Mouse (Mus musculus) right cerebral cortex, adult 18-20 months (tissue): Measurements from ENCODE around the gene RPS10-NUDT3.
"Not testable (repeated sequence)": the region's sequence is repeated elsewhere in the genome, so short reads cannot be mapped to it uniquely, and the experiment has no call there.

Source experiments
- DNase-seq: peaks from one replicate; pipeline ENCODE4 v3.0.0; 2022; ENCODE audit warnings: mixed read lengths

The RPS10-NUDT3 gene

GRCm38 (mm10) chr17:27639851-27640250, 4.8 kb upstream of the RPS10-NUDT3 start:
- not testable (repeated sequence) for DNase-seq

- DNase-seq, result peak; percentile 91
These were observed 3.9 kb upstream of the RPS10-NUDT3 start for GRCm38 (mm10) chr17:27638921-27639332.

- no peak for DNase-seq
These were observed 2.3 kb upstream of the RPS10-NUDT3 start for GRCm38 (mm10) chr17:27637333-27637732.

GRCm38 (mm10) chr17:27636132-27637020, 1.4 kb upstream of the RPS10-NUDT3 start, which contains the start of gene Rps10:
Rps10 (minus strand) TSS chr17:27636669.
- DNase-seq, result no peak

- not testable (repeated sequence) for DNase-seq
These were observed 517 bp upstream of the RPS10-NUDT3 start for GRCm38 (mm10) chr17:27635575-27635903.

GRCm38 (mm10) chr17:27629249-27630020, 5.6 kb downstream of the RPS10-NUDT3 start:
- DNase-seq, result peak; percentile 82

- no peak for DNase-seq
These were observed 6.6 kb downstream of the RPS10-NUDT3 start for GRCm38 (mm10) chr17:27628376-27628775.

GRCm38 (mm10) chr17:27627451-27627850, 7.6 kb downstream of the RPS10-NUDT3 start:
- DNase-seq, result no peak

GRCm38 (mm10) chr17:27626681-27627080, 8.3 kb downstream of the RPS10-NUDT3 start:
- no peak for DNase-seq

GRCm38 (mm10) chr17:27625455-27626251, 9.4 kb downstream of the RPS10-NUDT3 start:
- no peak for DNase-seq

GRCm38 (mm10) chr17:27623360-27624326, 11.4 kb downstream of the RPS10-NUDT3 start, which contains the start of gene Nudt3:
Nudt3 (minus strand) TSS chr17:27623495.
- DNase-seq, result peak; percentile 90

GRCm38 (mm10) chr17:27622611-27623359, 12.2 kb downstream of the RPS10-NUDT3 start:
- no peak for DNase-seq

- DNase-seq, result no peak
These were observed 13.1 kb downstream of the RPS10-NUDT3 start for GRCm38 (mm10) chr17:27621705-27622531.

GRCm38 (mm10) chr17:27621161-27621560, 13.9 kb downstream of the RPS10-NUDT3 start:
- no peak for DNase-seq

- DNase-seq, result no peak
These were observed 19.6 kb downstream of the RPS10-NUDT3 start for GRCm38 (mm10) chr17:27615388-27615787.

GRCm38 (mm10) chr17:27613016-27613415, 22.0 kb downstream of the RPS10-NUDT3 start:
- no peak for DNase-seq

GRCm38 (mm10) chr17:27611994-27612393, 23.0 kb downstream of the RPS10-NUDT3 start:
- DNase-seq, result no peak

- no peak for DNase-seq
These were observed 23.5 kb downstream of the RPS10-NUDT3 start for GRCm38 (mm10) chr17:27611519-27611884.

GRCm38 (mm10) chr17:27610679-27611518, 24.1 kb downstream of the RPS10-NUDT3 start:
- peak; percentile 85 for DNase-seq
